Mouse (Mus musculus) ES-Bruce4 (cell line): ENCODE measurements around the gene Krt9. TPM values are rescaled to one million over a fixed set of nuclear protein-coding genes. Genes with fewer than 3 reads are reported as not detected.

Source experiments
- H3K27ac ChIP-seq: 2 replicates; pipeline ENCODE4 v1.5.1; 2012; ENCODE audit warnings: low read length, inconsistent platforms; ENCODE audit not compliant: insufficient read depth
- H3K27me3 ChIP-seq: 2 replicates; pipeline ENCODE4 v1.6.1; 2012; ENCODE audit warnings: mild to moderate bottlenecking, low read length, inconsistent platforms; ENCODE audit not compliant: control insufficient read depth, poor library complexity, insufficient read depth, severe bottlenecking
- H3K36me3 ChIP-seq: 2 replicates; pipeline ENCODE4 v1.6.1; 2012; ENCODE audit warnings: inconsistent platforms, mild to moderate bottlenecking, low read length, moderate library complexity; ENCODE audit not compliant: control insufficient read depth, poor library complexity, insufficient read depth, severe bottlenecking
- H3K4me1 ChIP-seq: one replicate; pipeline ENCODE4 v1.8.1; 2011; ENCODE audit warnings: low read length; ENCODE audit not compliant: control insufficient read depth, insufficient read depth
- H3K4me3 ChIP-seq: 2 replicates; pipeline ENCODE4 v1.5.1; 2011; ENCODE audit warnings: low read depth, mild to moderate bottlenecking, low read length
- H3K9ac ChIP-seq: 2 replicates; pipeline ENCODE4 v1.6.1; 2012; ENCODE audit warnings: low read depth, mild to moderate bottlenecking, inconsistent platforms; ENCODE audit not compliant: poor library complexity, severe bottlenecking
- H3K9me3 ChIP-seq: replicated peaks from 2 replicates; pipeline ENCODE4 v1.6.1; 2012; ENCODE audit warnings: mild to moderate bottlenecking, low read length, inconsistent platforms; ENCODE audit not compliant: control insufficient read depth, poor library complexity, insufficient read depth, severe bottlenecking
- CTCF ChIP-seq: IDR thresholded peaks from one replicate; pipeline ENCODE4 v1.8.1; 2011; ENCODE audit warnings: low read depth, low read length
- EP300 ChIP-seq: IDR thresholded peaks from 2 replicates; pipeline ENCODE4 v1.6.1; 2011; ENCODE audit warnings: low read depth, low read length; ENCODE audit not compliant: insufficient read depth
- POLR2A ChIP-seq: IDR thresholded peaks from one replicate; pipeline ENCODE4 v1.8.1; 2011; ENCODE audit warnings: low read length; ENCODE audit not compliant: insufficient read depth
- polyA plus RNA-seq: library from polyadenylated mRNA; stranded (reverse); fragments of >200 nt; gene quantifications from 2 replicates; pipeline ENCODE4 v1.2.4, GENCODE M21; 2011; ENCODE audit warnings: low read depth; ENCODE audit not compliant: missing spikeins, insufficient read depth, insufficient read length

Gene Krt9
- polyA plus RNA-seq, 1 experiment, result not detected

DNA sequence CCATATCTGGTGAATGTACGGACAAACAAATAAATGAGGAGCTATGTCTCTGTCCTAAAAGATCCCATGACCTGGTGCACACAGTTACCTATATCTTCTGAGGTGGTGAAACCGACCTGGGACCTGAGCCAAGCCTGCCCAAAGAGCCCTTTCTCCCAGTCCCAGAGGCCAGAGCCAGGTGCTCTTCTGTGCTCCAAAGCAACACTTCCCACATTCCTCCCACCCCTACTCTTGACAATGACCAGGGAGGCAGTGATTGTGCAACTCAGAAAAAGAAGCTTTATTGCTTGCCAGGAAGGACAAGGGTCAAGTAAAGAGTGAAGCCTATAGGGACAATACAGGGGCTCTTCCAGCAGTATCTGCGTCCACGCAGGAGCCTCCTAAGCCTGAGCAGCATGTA, 9.9 kb upstream of the Krt9 start:
- no peak overlapping the region for H3K9ac ChIP-seq
- TF ChIP-seq EP300 (no peak), POLR2A (no peak), CTCF (no peak)
- no peak overlapping the region for H3K27ac ChIP-seq
- H3K36me3 ChIP-seq, result no peaks in the 10 kb centered on the region
- H3K27me3 ChIP-seq, result no peaks in the 10 kb centered on the region
- no peaks in the 10 kb centered on the region for H3K9me3 ChIP-seq
- no peak overlapping the region for H3K4me3 ChIP-seq
- peaks cover 7% of the 10 kb centered on the region for H3K4me1 ChIP-seq

DNA sequence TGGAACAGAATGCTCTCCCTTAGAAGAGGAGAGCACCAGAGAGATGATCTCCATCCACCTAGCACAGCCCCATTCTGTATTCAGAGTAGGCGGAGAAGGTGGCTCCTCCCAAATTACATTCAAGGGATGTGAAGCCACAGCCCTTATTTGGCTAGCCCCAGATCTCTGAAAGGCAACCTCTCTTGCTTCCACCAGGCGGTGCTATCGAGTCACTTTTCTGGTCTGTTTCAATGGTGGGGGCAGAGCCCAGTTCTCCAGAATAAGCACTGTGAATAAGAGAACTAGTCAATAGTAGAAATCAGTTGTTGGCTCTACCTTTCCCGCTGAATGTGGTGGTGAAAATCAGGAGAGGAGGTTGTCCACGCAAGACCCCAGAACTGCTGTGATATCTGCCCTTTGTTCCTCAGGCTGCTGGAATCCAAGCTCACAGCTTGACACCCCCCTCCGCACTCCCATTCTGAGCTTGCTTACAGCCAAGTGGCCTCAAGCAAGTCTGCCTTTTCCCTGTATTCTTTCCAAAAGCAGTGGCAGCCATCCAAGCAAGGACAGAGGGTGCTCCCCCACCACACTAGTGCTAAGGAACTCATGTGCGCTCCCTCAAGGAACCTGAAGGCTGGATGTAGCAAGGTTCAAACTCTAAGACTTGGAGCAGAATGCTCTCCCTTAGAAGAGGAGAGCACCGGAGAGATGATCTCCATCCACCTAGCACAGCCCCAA, 7.2 kb upstream of the Krt9 start:
- no peak overlapping the region for H3K27ac ChIP-seq
- no peaks in the 10 kb centered on the region for H3K9me3 ChIP-seq
- H3K9ac ChIP-seq, result no peak overlapping the region
- peaks cover 16% of the 10 kb centered on the region for H3K4me1 ChIP-seq
- no peaks in the 10 kb centered on the region for H3K27me3 ChIP-seq
- TF ChIP-seq CTCF (peak; percentile 64), POLR2A (no peak)
- H3K36me3 ChIP-seq, result no peaks in the 10 kb centered on the region
- H3K4me3 ChIP-seq, result no peak overlapping the region

DNA sequence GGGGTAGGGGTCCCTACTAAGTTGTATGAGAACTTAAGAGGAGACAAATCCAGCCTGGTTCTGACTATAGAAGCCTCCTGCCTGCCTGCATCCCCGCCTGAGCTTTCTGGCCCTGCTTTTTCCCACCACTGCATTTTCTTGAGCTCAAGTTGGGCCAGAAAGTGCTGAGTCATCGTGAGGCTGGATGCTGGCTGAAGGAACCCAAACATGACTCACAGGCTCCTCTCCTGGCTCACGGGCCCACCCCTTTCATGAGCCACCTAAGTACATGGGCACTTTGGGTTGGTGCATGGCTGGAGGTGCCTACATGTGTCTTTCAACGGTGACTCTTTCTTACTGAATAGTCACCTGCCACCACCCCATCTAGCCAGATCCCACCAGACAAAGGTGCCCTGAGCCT, 5.6 kb upstream of the Krt9 start:
- peak overlapping the region; percentile 44 for H3K27ac ChIP-seq
- peaks cover 16% of the 10 kb centered on the region for H3K4me1 ChIP-seq
- H3K27me3 ChIP-seq, result no peaks in the 10 kb centered on the region
- no peak overlapping the region for H3K4me3 ChIP-seq
- no peak for TF ChIP-seq POLR2A
- TF ChIP-seq CTCF, result no peak
- TF ChIP-seq EP300, result peak; percentile 82
- no peak overlapping the region for H3K9ac ChIP-seq
- H3K36me3 ChIP-seq, result no peaks in the 10 kb centered on the region
- no peaks in the 10 kb centered on the region for H3K9me3 ChIP-seq

DNA sequence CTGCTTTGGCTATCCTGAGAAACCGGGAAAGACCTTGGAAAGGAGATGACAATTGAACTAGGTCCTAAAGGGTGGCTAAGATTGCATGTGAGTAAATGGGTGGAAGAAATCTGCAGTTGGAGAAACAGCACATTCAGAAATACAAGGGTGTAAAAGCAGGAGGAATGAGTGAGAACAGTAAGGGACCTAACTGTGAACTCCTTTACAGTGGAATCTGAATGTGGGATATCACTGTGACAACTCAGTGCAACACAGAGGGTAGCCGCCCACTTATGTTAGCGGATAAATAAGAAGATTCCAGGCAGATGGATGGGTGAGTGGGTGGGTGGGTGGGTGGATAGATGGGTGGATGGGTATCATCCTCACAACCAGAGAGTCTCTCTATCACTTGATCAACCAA, 1.2 kb downstream of the Krt9 start:
- H3K27ac ChIP-seq, result no peak overlapping the region
- no peaks in the 10 kb centered on the region for H3K27me3 ChIP-seq
- no peaks in the 10 kb centered on the region for H3K9me3 ChIP-seq
- no peaks in the 10 kb centered on the region for H3K36me3 ChIP-seq
- H3K4me3 ChIP-seq, result no peak overlapping the region
- H3K4me1 ChIP-seq, result peaks cover 2% of the 10 kb centered on the region
- TF ChIP-seq CTCF (no peak), POLR2A (no peak), EP300 (no peak)
- H3K9ac ChIP-seq, result no peak overlapping the region

DNA sequence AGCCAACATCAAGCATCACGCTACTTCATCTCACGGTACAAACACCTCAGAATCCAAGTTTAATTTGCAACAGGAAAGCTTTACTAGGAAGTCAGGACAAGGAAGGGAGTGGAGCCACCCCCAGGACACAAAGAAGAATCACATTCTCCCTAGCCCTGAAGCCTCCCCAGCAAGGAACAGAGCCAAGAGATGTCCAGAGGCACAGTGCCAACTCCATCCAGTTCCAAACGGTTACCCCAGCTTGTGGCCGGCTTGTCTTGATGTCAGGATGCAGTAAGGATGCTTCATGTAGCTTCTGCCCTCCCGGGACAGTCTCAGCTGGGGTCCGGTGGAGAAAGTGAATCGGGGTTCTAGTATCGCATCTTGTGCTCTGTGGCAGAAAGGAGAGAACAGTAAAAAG, 6.3 kb downstream of the Krt9 start:
- Histone ChIP-seq H3K4me1 (no peaks in the 10 kb centered on the region), H3K27ac (no peak overlapping the region), H3K36me3 (no peaks in the 10 kb centered on the region), H3K27me3 (no peaks in the 10 kb centered on the region), H3K9ac (no peak overlapping the region), H3K4me3 (no peak overlapping the region), H3K9me3 (no peaks in the 10 kb centered on the region)
- no peak for TF ChIP-seq CTCF
- TF ChIP-seq POLR2A, result no peak
- no peak for TF ChIP-seq EP300

DNA sequence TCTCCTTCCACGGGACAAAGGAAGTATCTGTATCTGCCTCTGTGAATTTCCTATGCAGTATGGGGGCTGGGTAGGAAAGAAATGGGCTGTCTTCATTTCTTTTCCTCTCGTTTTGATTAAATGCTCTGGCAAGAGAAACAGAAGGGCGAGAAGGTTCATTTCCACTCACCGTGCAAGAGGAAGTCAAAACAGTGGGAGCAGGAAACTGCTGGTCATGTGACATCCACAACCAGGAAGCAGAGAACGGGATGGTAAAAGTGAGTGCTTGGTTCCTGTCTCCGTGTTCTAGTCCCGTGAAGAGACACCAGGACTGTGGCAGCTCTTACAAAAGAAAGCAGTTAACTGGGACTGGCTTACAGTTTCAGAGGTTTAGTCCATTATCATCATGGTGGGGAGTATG, 11.3 kb downstream of the Krt9 start:
- Histone ChIP-seq H3K4me3 (no peak overlapping the region), H3K36me3 (no peaks in the 10 kb centered on the region), H3K9ac (no peak overlapping the region), H3K4me1 (no peaks in the 10 kb centered on the region), H3K27me3 (no peaks in the 10 kb centered on the region), H3K27ac (no peak overlapping the region), H3K9me3 (no peaks in the 10 kb centered on the region)
- TF ChIP-seq POLR2A (no peak), EP300 (no peak), CTCF (no peak)
